Mouse (Mus musculus) B cell, adult (primary cell): ENCODE results near the gene Oit1. TPM values are rescaled to one million over a fixed set of nuclear protein-coding genes. Genes with fewer than 3 reads are reported as not detected.

Experiments
- total RNA-seq: library from RNA; stranded (reverse); gene quantifications from 4 replicates; pipeline ENCODE4 v1.2.4, GENCODE M21; 2023; ENCODE audit not compliant: inconsistent age

The Oit1 gene
- not detected in 4 replicates for total RNA-seq

GRCm38 (mm10) chr14:8378685-8379313 is at the start of gene Oit1:
Oit1 (minus strand) TSS chr14:8378754.

GRCm38 (mm10) chr14:8317194-8318097 is 61.1 kb downstream of the Oit1 start, which contains the start of gene Fam107a:
Fam107a (minus strand) TSS chr14:8318023.

Other genes starting within 250 kb of the Oit1 start
- gene Pdhb, start 205.7 kb downstream of the Oit1 start, total RNA-seq, result 118 to 133 TPM (median 125 TPM) in 4 replicates
- gene Kctd6, start 164.6 kb downstream of the Oit1 start, total RNA-seq, result 10.5 to 12.7 TPM (median 11.6 TPM) in 4 replicates
- not detected in 4 replicates for gene Acox2, start 119.4 kb downstream of the Oit1 start, total RNA-seq
- not detected in 4 replicates for gene Fam107a, start 60.7 kb downstream of the Oit1 start, total RNA-seq